Mouse (Mus musculus) midbrain, embryonic 14.5 days (tissue): ENCODE data around the gene E330017A01Rik. TPM values are rescaled to one million over a fixed set of nuclear protein-coding genes. Genes with fewer than 3 reads are reported as not detected.
"Not testable (repeated sequence)": the region's sequence is repeated elsewhere in the genome, so short reads cannot be mapped to it uniquely, and the experiment has no call there.

ENCODE experiments used
- ATAC-seq: fragments of 200-750 bp; cut with Nextera tagmentation; 2 replicates; pipeline ENCODE4 v1.8.0; 2017; ENCODE audit warnings: moderate number of reproducible peaks, moderate library complexity; ENCODE audit not compliant: low FRiP score, low TSS enrichment
- DNase-seq: peaks from one replicate; pipeline ENCODE4 v3.0.0-alpha.2; 2015
- H3K27ac ChIP-seq: fragments of 300-500 bp; sonication (generic); replicated peaks from 2 replicates; pipeline ENCODE4 v1.5.1; 2014; ENCODE audit warnings: mild to moderate bottlenecking, low read depth, low read length, moderate library complexity
- H3K27me3 ChIP-seq: fragments of 300-500 bp; sonication (generic); 2 replicates; pipeline ENCODE4 v1.6.1; 2014; ENCODE audit warnings: low read length, control low read depth, mixed read lengths; ENCODE audit not compliant: control insufficient read depth, insufficient read depth
- H3K36me3 ChIP-seq: fragments of 300-500 bp; sonication (generic); 2 replicates; pipeline ENCODE4 v1.6.1; 2014; ENCODE audit warnings: low read length, control low read depth; ENCODE audit not compliant: control insufficient read depth, insufficient read depth
- H3K4me1 ChIP-seq: fragments of 300-500 bp; sonication (generic); 2 replicates; pipeline ENCODE4 v1.6.1; 2014; ENCODE audit warnings: mild to moderate bottlenecking, antibody characterized with exemption, low read length, control low read depth; ENCODE audit not compliant: control insufficient read depth, insufficient read depth
- H3K4me2 ChIP-seq: fragments of 300-500 bp; sonication (generic); 2 replicates; pipeline ENCODE4 v1.6.1; 2014; ENCODE audit warnings: mild to moderate bottlenecking, low read length, moderate library complexity
- H3K4me3 ChIP-seq: fragments of 300-500 bp; sonication (generic); replicated peaks from 2 replicates; pipeline ENCODE4 v1.5.1; 2014; ENCODE audit warnings: low read depth, low read length
- H3K9ac ChIP-seq: fragments of 300-500 bp; sonication (generic); replicated peaks from 2 replicates; pipeline ENCODE4 v1.6.1; 2014; ENCODE audit warnings: mild to moderate bottlenecking, low read length, moderate library complexity
- H3K9me3 ChIP-seq: fragments of 300-500 bp; sonication (generic); 2 replicates; pipeline ENCODE4 v1.6.1; 2016; ENCODE audit warnings: low read length, control low read depth, mixed read lengths; ENCODE audit not compliant: control insufficient read depth
- WGBS: fragments of 180-500 bp; shearing (Covaris S2); extraction: QIAGEN DNeasy Blood & Tissue Kit; methylation state at CpG from one replicate; pipeline ENCODE4 v1.1.7; 2014; 5-methylcytosine and 5-hydroxymethylcytosine counted together
- polyA plus RNA-seq: library from polyadenylated mRNA; unstranded; fragments of >200 nt; fragmentation: Nextera tagmentation; extraction: Ambion mirVana; gene quantifications from 2 replicates; pipeline ENCODE4 v1.2.1, GENCODE M21; 2014

Gene E330017A01Rik
- polyA plus RNA-seq, 1 experiment from 2014 or later = not detected

- Histone ChIP-seq H3K4me2 (0 out of 2 replicates have a peak overlapping the region, but pooled peaks have one; percentile 77), H3K27ac (no peak overlapping the region), H3K27me3 (no peaks in the 10 kb centered on the region), H3K4me1 (peaks cover 10% of the 10 kb centered on the region; the same call in 1 of the 2 replicates), H3K9me3 (no peaks in the 10 kb centered on the region), H3K36me3 (peaks cover 14% of the 10 kb centered on the region), H3K4me3 (no peak overlapping the region), H3K9ac (no peak overlapping the region)
- DNase-seq = peak; percentile 9
- WGBS = 70% methylated on average over 5 of the region's 5 CpGs
- ATAC-seq = no peak
Observed at GRCm38 (mm10) chr16:58669264-58669663, 30.7 kb upstream of the E330017A01Rik start.

- DNase-seq (no peak), ATAC-seq (no peak)
- Histone ChIP-seq H3K27me3 (no peaks in the 10 kb centered on the region), H3K9me3 (no peaks in the 10 kb centered on the region), H3K36me3 (peaks cover 7% of the 10 kb centered on the region), H3K4me2 (no peak overlapping the region), H3K27ac (no peak overlapping the region), H3K9ac (no peak overlapping the region), H3K4me1 (peaks cover 10% of the 10 kb centered on the region; the same call in 1 of the 2 replicates), H3K4me3 (no peak overlapping the region)
- 90% methylated on average over 3 of the region's 3 CpGs for WGBS
Observed at GRCm38 (mm10) chr16:58668586-58668985, 30.0 kb upstream of the E330017A01Rik start.

- H3K9ac ChIP-seq, H3K36me3 ChIP-seq, ATAC-seq, DNase-seq, H3K27me3 ChIP-seq, H3K4me1 ChIP-seq, H3K9me3 ChIP-seq, H3K4me3 ChIP-seq, H3K4me2 ChIP-seq, H3K27ac ChIP-seq: not testable (repeated sequence)
- WGBS = 90% methylated on average over 3 of the region's 3 CpGs
Observed at GRCm38 (mm10) chr16:58666681-58667080, 28.1 kb upstream of the E330017A01Rik start.

DNA sequence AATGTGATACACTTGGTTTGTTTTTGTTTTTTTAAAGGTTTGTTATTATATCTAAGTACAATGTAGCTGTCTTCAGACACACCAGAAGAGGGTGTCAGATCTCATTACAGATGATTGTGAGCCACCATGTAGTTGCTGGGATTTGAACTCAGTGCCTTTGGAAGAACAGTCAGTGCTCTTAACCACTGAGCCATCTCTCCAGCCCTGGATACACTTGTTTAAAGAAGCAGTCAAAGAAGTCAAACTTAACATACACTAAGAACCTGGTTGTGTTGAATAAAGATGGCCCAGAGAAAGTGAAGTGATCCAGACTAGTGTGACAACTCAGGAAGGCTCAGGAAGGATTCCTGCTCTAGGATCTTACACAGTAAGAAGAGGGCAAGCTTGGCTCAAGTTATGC is 26.6 kb upstream of the E330017A01Rik start:
- not testable (repeated sequence) for H3K4me1 ChIP-seq, H3K36me3 ChIP-seq, H3K9me3 ChIP-seq, DNase-seq, H3K9ac ChIP-seq, H3K4me3 ChIP-seq, H3K27ac ChIP-seq, ATAC-seq, H3K4me2 ChIP-seq, H3K27me3 ChIP-seq

GRCm38 (mm10) chr16:58663816-58664215 is 25.3 kb upstream of the E330017A01Rik start:
- ATAC-seq = no peak
- Histone ChIP-seq H3K4me3 (no peak overlapping the region), H3K4me1 (no peaks in the 10 kb centered on the region), H3K4me2 (no peak overlapping the region), H3K9ac (no peak overlapping the region), H3K27me3 (no peaks in the 10 kb centered on the region), H3K36me3 (no peaks in the 10 kb centered on the region), H3K27ac (no peak overlapping the region), H3K9me3 (no peaks in the 10 kb centered on the region)
- DNase-seq = no peak
- 90% methylated on average over 2 of the region's 2 CpGs for WGBS

DNA sequence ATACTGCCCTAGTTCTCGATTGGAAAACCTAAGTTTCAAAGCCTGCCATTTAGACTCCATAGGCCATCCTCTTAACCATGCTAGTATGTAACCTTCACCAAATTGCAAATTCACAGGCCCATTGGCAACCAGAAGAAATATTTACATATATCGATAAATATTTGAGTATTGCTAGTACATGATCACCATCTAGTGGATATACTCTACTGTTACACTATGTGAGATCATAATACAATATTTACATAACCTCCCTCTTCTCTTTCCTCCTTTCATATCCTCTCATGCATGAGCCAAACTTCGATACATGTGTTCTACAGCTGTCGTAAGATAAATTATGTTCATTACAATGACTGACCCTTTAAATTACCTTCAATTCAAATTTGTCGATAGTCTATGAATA is 24.5 kb upstream of the E330017A01Rik start:
- 81% methylated on average over 5 of the region's 5 CpGs for WGBS
- no peaks in the 10 kb centered on the region for H3K9me3 ChIP-seq
- H3K4me2 ChIP-seq = no peak overlapping the region
- no peak overlapping the region for H3K27ac ChIP-seq
- no peaks in the 10 kb centered on the region for H3K27me3 ChIP-seq
- no peaks in the 10 kb centered on the region for H3K4me1 ChIP-seq
- no peaks in the 10 kb centered on the region for H3K36me3 ChIP-seq
- no peak overlapping the region for H3K9ac ChIP-seq
- H3K4me3 ChIP-seq = no peak overlapping the region
- peak; percentile 47; the same call in 1 of the 2 replicates for ATAC-seq
- DNase-seq = peak; percentile 72

DNA sequence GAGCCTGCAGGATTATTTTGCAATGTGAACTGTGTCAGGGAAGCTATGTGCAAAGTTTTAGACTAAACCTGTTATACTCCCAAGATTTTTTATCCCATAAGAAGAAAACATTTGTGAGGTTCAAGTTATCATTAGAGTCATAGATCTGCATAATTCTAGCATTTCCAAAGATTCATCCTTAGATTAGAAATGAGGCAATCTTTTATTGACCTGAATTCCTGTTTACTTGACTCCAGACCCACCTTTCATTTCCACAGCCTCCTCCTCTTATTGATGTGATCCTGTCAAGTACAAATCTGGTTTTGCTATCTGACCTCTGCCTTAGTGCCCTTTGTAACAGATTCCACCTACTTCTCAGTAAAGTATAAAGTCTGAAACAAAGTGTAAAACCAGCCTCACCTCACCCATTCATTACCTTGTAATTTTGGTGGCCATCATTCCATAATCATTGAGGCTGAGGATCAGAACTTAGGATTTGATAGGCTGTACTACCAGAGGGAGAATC is 23.8 kb upstream of the E330017A01Rik start:
- Histone ChIP-seq H3K27ac (no peak overlapping the region), H3K9ac (no peak overlapping the region), H3K27me3 (no peaks in the 10 kb centered on the region), H3K36me3 (no peaks in the 10 kb centered on the region), H3K9me3 (no peaks in the 10 kb centered on the region), H3K4me2 (no peak overlapping the region), H3K4me3 (no peak overlapping the region), H3K4me1 (no peaks in the 10 kb centered on the region)
- DNase-seq = no peak
- no peak for ATAC-seq

GRCm38 (mm10) chr16:58661826-58662225 is 23.3 kb upstream of the E330017A01Rik start:
- Histone ChIP-seq H3K4me1 (no peaks in the 10 kb centered on the region), H3K36me3 (no peaks in the 10 kb centered on the region), H3K9ac (no peak overlapping the region), H3K4me2 (no peak overlapping the region), H3K9me3 (no peaks in the 10 kb centered on the region), H3K27me3 (no peaks in the 10 kb centered on the region), H3K27ac (no peak overlapping the region), H3K4me3 (no peak overlapping the region)
- WGBS = 85% methylated on average over 5 of the region's 5 CpGs
- ATAC-seq (no peak), DNase-seq (no peak)

DNA sequence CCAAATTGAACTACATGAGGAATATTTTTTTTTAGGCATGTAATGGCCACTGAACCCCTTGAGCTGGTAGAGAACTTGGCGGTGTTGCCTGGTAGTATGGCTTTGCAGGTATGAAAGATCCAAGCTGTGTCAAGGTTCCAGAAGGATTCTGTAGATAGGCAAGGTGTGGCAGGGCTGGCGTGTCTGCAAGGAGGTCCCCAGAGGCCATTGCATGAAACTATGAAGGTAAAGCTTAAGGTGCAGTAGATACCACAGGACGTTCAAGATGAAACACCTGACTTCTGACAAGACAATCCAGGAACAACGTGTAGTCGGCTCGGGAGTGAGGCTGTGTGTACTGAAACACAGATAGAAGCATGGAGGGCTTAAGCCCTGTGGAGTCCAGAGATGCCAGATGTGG is 20.1 kb upstream of the E330017A01Rik start:
- Histone ChIP-seq H3K4me2 (no peak overlapping the region), H3K4me3 (no peak overlapping the region), H3K36me3 (no peaks in the 10 kb centered on the region), H3K9me3 (no peaks in the 10 kb centered on the region), H3K4me1 (no peaks in the 10 kb centered on the region), H3K9ac (no peak overlapping the region), H3K27me3 (no peaks in the 10 kb centered on the region), H3K27ac (no peak overlapping the region)
- WGBS = 92% methylated on average over 6 of the region's 6 CpGs
- DNase-seq = no peak
- no peak for ATAC-seq
